Mouse (Mus musculus): ENCODE data around the gene Cyp17a1.

The Cyp17a1 gene

GRCm38 (mm10) chr19:46670691-46671090 lies 2.3 kb downstream of the Cyp17a1 start:
- peak; percentile 54 for DNase-seq (ENCODE audit: low read depth, low spot score)

DNA sequence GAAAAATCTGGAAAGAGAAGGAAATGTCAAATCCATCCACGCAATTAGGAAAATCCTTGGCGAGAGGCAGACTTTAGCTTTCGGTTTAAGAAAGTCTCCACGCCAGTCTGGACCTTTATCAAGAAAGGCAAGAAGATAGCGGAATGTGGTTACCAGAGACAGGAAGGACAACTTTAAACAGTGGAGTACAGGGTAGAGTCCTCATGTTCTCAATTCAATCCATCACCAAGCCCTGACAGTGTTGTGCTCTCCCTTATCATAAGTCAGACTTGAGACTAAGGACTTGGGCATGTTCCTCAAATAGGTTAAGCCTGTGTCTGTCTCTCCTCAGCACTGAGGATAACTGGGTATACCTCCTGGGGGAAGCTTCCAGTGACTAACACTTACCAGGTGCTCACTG lies 3.2 kb downstream of the Cyp17a1 start:
- no peak for DNase-seq (ENCODE audit: low read depth, low spot score)

DNA sequence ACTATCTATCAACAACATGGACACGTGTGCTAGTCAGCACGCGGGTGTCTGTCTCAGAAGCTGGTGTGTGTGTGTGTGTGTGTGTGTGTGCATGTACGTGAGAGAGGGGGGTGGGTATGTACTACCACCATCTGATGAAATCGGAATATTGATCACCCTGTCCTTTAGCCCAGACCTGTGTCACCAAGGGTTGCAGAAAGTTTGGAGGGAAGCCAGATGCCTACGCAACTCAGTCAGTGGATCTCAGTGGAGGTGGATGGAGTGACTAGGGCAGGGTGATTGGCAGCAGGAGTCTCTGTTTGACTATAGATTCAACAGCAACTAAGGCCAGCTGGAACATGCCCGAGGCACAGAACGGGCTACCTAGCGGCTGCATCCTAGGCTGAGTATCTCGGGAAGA lies 4.7 kb downstream of the Cyp17a1 start:
- no peak for DNase-seq (ENCODE audit: low read depth, low spot score)

GRCm38 (mm10) chr19:46667300-46667699 lies 5.7 kb downstream of the Cyp17a1 start:
- DNase-seq (ENCODE audit: low read depth, low spot score), result no peak

GRCm38 (mm10) chr19:46665474-46665873 lies 7.5 kb downstream of the Cyp17a1 start:
- DNase-seq (ENCODE audit: low read depth, low spot score), result no peak

GRCm38 (mm10) chr19:46662784-46663183 lies 10.2 kb downstream of the Cyp17a1 start:
- no peak for DNase-seq (ENCODE audit: low read depth, low spot score)

- DNase-seq (ENCODE audit: low read depth, low spot score), result no peak
These were observed 10.8 kb downstream of the Cyp17a1 start for GRCm38 (mm10) chr19:46662214-46662613.

DNA sequence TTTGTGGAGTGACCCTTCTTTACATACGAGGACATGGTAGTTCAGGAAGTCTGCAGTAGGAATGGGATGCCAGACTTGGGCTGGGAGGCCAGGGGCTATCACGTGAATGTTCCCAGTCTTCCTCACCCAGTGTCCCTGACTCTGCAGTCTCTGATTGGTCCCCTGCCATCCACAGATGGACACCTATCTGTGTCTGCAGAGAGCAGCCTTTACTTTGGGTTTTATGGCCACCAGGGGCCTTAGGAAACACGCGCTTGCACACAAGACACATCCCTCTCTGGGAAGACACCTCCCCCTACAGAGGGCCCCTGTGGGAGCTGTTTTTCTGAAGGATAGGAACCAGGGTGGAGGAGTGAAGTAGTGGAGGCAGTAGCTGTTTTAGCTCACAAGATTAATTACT lies 11.5 kb downstream of the Cyp17a1 start:
- DNase-seq (ENCODE audit: low read depth, low spot score), result no peak

DNA sequence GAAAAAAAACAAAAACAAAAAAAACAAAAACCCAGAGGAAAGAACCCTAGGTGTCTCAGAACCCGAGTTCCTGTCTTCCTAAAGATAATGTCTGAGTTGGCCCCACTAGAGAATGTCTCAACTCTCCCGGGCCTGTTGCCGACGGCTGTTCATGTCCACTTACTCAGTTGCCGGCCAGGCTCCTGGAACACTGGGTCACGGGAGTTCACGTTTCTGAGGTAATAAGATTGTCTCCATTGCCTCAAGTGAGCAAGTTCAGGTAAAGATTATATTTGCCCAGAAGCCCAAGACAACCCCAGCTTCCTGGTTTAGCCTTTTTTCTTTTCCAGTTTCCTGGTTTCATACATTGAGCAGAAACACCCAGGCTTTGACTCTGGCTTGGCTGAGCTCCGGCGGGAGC lies 14.1 kb downstream of the Cyp17a1 start:
- no peak for DNase-seq (ENCODE audit: low read depth, low spot score)

GRCm38 (mm10) chr19:46658348-46658747 lies 14.6 kb downstream of the Cyp17a1 start:
- DNase-seq (ENCODE audit: low read depth, low spot score), result no peak

DNA sequence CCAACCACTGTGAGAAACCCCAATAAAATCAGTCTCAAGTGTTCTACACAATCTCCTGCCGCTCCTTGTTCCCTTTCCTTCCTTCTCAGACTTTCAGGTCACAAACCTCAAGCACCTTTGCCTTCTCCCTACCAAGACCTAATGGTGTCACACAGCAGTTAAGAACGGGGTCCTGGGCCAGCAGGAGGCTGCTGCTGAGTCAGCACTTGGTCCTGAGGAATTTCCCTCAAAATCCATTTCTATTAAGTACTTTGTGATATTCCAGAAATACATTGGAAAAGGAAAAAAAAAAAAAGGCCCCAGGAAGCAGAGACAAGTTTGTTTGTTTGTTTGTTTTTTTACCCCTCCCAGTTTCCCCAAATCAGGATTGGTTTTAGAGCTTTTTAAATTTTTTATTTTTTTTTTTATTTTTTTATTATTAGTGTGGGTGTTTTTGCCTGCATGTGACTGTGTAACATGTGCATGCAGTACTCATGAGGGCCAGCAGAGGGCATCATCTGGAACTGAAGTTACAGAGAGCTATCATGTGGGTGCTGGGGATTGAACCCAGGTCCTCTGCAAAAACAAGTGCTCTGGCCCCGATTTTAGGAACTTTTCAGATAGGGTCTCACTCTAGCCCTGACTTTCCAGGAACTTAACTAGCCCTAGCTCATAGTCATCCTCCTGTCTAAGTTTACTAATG lies 15.5 kb downstream of the Cyp17a1 start:
- DNase-seq (ENCODE audit: low read depth, low spot score), result peak; percentile 82

DNA sequence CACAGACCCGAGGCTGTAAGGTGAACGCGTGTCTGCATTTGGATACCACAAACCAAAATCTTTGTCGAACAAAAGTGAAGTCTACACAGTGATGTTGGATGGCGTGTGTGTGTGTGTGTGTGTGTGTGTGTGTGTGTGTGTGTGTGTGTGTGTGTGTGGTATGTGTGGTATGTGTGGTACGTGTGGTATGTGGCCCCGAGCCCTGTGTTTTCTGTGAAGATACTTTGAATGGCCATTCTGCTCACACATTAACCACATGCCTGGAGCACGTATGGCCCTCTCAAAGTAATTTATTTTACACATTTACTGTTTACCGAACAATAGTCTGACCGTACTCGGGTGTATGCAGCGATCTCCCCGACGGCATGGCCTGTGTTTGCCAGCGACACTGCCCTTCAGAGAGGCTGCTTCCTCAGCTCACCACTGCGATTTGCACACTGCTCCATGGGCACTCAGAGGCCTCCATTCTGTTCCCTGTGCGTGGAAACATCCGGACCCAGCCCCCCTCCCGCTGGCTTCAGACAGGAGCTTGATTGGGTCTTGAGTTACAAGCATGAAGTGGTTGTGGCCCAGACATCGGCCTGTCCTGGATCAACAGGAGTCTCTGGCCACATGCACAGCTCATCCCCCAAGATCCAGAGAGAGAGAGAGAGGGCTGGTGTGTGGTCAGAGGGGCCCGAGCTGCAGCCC lies 16.7 kb downstream of the Cyp17a1 start:
- peak; percentile 86 for DNase-seq (ENCODE audit: low read depth, low spot score)

- no peak for DNase-seq (ENCODE audit: low read depth, low spot score)
These were observed 17.3 kb downstream of the Cyp17a1 start for GRCm38 (mm10) chr19:46655626-46656025.

DNA sequence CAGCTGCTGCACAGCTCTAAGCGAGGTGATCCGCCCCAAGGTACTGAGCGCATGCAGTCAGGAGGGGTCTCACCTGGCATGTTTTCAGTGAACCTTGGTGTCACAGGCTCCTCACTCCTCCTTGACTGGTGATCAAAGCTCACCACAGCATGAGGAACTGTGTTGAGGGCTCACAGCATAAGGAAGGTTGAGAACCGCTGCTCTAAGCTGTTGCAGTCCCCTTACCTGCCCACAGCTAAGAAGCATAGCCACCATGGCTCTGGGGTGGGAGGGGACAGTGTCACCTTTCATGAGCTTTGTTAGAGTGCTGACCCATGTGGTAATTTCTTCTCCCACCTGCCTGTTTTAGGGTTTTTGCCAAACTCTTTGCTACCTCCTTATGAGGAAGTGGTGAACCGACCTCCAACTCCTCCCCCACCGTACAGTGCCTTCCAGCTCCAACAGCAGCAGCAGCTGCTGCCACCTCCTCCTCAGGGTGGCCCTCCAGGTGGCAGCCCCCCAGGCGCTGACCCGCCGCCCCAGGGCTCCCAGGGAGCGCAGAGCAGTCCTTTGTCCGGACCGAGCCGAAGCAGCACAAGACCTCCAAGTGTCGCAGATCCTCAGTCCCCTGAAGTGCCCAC lies 19.2 kb downstream of the Cyp17a1 start:
- no peak for DNase-seq (ENCODE audit: low read depth, low spot score)

DNA sequence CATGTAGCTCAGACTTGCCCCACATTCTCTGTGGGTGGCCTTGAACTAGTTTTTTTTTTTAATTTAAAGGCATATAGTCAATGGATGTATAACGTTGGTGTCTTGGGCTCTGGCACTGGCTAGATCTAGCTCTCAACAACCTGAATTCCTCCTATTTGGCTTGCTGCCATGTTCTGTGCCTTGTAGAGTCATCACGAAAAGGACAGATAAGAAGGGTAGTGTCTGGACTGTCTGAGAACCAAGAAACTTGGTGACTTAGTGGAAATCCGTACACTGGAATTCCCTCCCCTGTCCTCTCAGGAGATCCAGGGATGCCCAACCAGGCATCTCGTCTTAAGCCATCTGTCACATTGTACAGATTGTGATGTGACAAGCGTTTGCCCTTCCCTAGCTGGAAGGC lies 19.8 kb downstream of the Cyp17a1 start:
- DNase-seq (ENCODE audit: low read depth, low spot score), result no peak

DNA sequence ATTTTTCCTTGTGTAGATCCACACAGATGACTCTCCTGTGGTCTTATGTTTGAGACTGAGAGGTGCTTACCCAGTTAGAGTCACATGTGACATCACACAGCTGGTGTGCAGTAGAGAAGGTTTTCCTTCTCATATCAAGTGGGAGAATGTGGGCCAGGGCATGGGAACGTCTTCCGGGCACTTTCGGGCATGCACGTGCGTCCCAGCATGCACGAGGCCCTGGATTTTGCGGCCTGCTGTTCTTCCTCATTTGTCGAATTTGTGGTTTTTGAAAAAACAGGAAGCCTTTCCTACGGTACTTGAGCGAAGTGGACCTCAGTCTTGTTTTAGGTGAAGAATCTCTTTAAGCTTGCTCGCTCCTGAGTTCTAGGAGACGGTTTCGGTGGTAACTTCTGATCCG lies 24.4 kb downstream of the Cyp17a1 start:
- DNase-seq (ENCODE audit: low read depth, low spot score), result no peak

- DNase-seq (ENCODE audit: low read depth, low spot score), result no peak
These were observed 25.1 kb downstream of the Cyp17a1 start for GRCm38 (mm10) chr19:46647850-46648249.

DNA sequence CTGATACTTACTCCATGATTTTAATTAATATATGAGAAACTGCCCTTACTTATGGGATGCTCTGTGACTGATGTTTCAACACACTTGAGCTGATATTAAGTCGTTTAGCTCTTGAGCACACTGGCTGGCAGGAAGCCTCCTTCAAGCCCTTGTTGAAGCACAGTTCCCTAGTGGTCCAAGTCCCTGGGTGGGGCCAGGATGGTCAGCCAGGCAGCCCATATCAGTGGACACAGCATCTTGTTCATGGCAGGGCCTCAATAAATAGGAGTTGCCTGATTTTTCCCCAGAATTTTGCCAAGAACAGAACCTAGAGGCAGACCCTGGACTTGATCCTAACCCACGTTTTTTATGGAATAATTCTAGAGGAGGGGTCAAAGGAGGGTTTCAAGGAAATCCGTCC lies 25.7 kb downstream of the Cyp17a1 start:
- no peak for DNase-seq (ENCODE audit: low read depth, low spot score)

- DNase-seq (ENCODE audit: low read depth, low spot score), result no peak
These were observed 26.9 kb downstream of the Cyp17a1 start for GRCm38 (mm10) chr19:46646041-46646481.

- DNase-seq (ENCODE audit: low read depth, low spot score), result peak; percentile 48
These were observed 28.0 kb downstream of the Cyp17a1 start for GRCm38 (mm10) chr19:46644793-46645602.

- no peak for DNase-seq (ENCODE audit: low read depth, low spot score)
These were observed 28.6 kb downstream of the Cyp17a1 start for GRCm38 (mm10) chr19:46644343-46644792.

DNA sequence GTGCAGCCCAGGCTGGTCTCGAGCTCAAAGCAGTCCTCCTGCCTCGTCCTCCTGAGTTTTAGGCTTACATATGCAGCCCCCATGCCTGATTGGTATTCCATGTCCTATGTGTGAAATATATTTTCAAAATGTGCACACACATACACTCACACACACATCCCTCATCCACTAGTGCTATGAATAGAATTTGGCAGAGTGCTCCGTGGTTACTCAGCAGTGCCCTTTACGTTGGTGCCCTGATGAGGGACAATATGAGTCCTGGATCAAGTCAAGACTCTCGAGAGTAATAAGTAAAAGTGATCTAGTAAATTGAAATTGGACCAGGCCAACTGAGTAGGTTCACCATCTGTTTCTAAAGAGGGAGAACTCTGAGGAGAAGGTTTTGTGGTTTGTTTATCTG lies 29.7 kb downstream of the Cyp17a1 start:
- no peak for DNase-seq (ENCODE audit: low read depth, low spot score)
